Mouse (Mus musculus) liver, embryonic 13.5 days (tissue): ENCODE results near the gene Olfr1126. TPM values are rescaled to one million over a fixed set of nuclear protein-coding genes. Genes with fewer than 3 reads are reported as not detected.

Source experiments
- polyA plus RNA-seq: library from polyadenylated mRNA; unstranded; fragments of >200 nt; fragmentation: Nextera tagmentation; extraction: Ambion mirVana; gene quantifications from 2 replicates; pipeline ENCODE4 v1.2.1, GENCODE M21; 2015

The Olfr1126 gene
- polyA plus RNA-seq, 1 experiment from 2014 or later = not detected

Other genes with a start within 250 kb of the Olfr1126 start
- not detected in 2 replicates for gene Olfr1113, start 245.0 kb upstream of the Olfr1126 start, polyA plus RNA-seq
- gene Olfr1115, start 205.9 kb upstream of the Olfr1126 start, polyA plus RNA-seq = not detected in 2 replicates
- not detected in 2 replicates for gene Olfr1116, start 186.4 kb upstream of the Olfr1126 start, polyA plus RNA-seq
- not detected in 2 replicates for gene Olfr1118, start 146.4 kb upstream of the Olfr1126 start, polyA plus RNA-seq
- not detected in 2 replicates for gene Olfr1120, start 99.1 kb upstream of the Olfr1126 start, polyA plus RNA-seq
- gene Olfr1121, start 84.1 kb upstream of the Olfr1126 start, polyA plus RNA-seq = not detected in 2 replicates
- not detected in 2 replicates for gene Olfr1122, start 68.1 kb upstream of the Olfr1126 start, polyA plus RNA-seq
- not detected in 2 replicates for gene Olfr1123, start 37.3 kb upstream of the Olfr1126 start, polyA plus RNA-seq
- gene Olfr1124, start 23.7 kb upstream of the Olfr1126 start, polyA plus RNA-seq = 0.06 TPM in 1 of 2 replicates, not detected in the other
- not detected in 2 replicates for gene Pramel7, start 43.1 kb downstream of the Olfr1126 start, polyA plus RNA-seq
- gene Pramel6, start 52.6 kb downstream of the Olfr1126 start, polyA plus RNA-seq = not detected in 2 replicates
- gene Olfr153, start 77.8 kb downstream of the Olfr1126 start, polyA plus RNA-seq = not detected in 2 replicates
- gene Olfr1128, start 91.6 kb downstream of the Olfr1126 start, polyA plus RNA-seq = not detected in 2 replicates
- gene Olfr1129, start 119.9 kb downstream of the Olfr1126 start, polyA plus RNA-seq = not detected in 2 replicates
- not detected in 2 replicates for gene Olfr1130, start 152.2 kb downstream of the Olfr1126 start, polyA plus RNA-seq
- not detected in 2 replicates for gene Olfr1131, start 173.1 kb downstream of the Olfr1126 start, polyA plus RNA-seq
- gene Olfr1132, start 183.6 kb downstream of the Olfr1126 start, polyA plus RNA-seq = not detected in 2 replicates
- gene Olfr1133, start 193.4 kb downstream of the Olfr1126 start, polyA plus RNA-seq = not detected in 2 replicates
- gene Olfr1134, start 204.5 kb downstream of the Olfr1126 start, polyA plus RNA-seq = not detected in 2 replicates
- not detected in 2 replicates for gene Olfr1135, start 219.7 kb downstream of the Olfr1126 start, polyA plus RNA-seq
- gene Olfr1136, start 240.0 kb downstream of the Olfr1126 start, polyA plus RNA-seq = not detected in 2 replicates